Mouse (Mus musculus): ENCODE measurements around the gene Dbx2. TPM values are rescaled to one million over a fixed set of nuclear protein-coding genes. Genes with fewer than 3 reads are reported as not detected.
A peak's percentile ranks its signal among the peaks of the same experiment; 100 is the strongest.

The Dbx2 gene
- polyA plus RNA-seq, 1 experiment from 2014 or later: 1.2 TPM

GRCm38 (mm10) chr15:95574661-95575060 lies 81.1 kb downstream of the Dbx2 start:
- no peak overlapping the region for H3K4me3 ChIP-seq (replicated peaks; ENCODE audit: low read length)
- H3K4me2 ChIP-seq (ENCODE audit: low read length): no peak overlapping the region
- H3K27me3 ChIP-seq (replicated peaks; ENCODE audit: control insufficient read depth, insufficient read depth, low read length): no peaks in the 10 kb centered on the region
- no peak overlapping the region for H3K27ac ChIP-seq (ENCODE audit: low read length)
- H3K36me3 ChIP-seq (ENCODE audit: control insufficient read depth, insufficient read depth): no peaks in the 10 kb centered on the region
- ATAC-seq: peak; percentile 73
- H3K4me1 ChIP-seq (replicated peaks; ENCODE audit: control insufficient read depth, insufficient read depth, low read length): peaks cover 6% of the 10 kb centered on the region; the same call in 1 of the 2 replicates
- H3K9ac ChIP-seq (replicated peaks; ENCODE audit: low read depth, low read length): no peak overlapping the region
- H3K9me3 ChIP-seq (ENCODE audit: control insufficient read depth, low read length): no peaks in the 10 kb centered on the region
- 12% methylated on average over 5 of the region's 5 CpGs for WGBS

Other genes starting within 250 kb of the Dbx2 start
- gene Nell2, start 127.4 kb downstream of the Dbx2 start, polyA plus RNA-seq (2015; fragmentation: Nextera tagmentation; extraction: Ambion mirVana): 247 and 248 TPM in 2 replicates
- 22.7 and 24.6 TPM in 2 replicates for gene Ano6, start 134.9 kb upstream of the Dbx2 start, polyA plus RNA-seq (2015; fragmentation: Nextera tagmentation; extraction: Ambion mirVana)